13 mouse cellular contexts compared by ENCODE assay signal in the genomic region with DNA sequence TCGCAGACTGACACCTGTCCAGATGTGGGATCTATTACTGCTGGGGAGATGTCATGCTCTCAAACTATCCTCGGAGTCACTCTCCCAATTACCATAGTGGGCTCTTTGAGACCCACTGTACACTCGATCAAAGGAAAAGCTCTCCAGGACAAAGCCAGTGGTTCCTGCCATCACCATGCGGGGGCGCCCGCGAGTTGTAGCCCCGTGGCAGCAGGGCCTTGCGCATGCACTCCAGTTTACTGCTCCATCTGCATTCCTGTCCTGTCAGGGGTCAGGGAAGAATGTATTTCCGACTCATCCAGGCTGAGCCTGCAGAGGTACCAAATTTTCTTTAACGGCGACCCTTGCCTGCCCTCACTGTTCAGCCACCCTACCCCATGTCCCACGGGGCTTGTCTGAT. TPM values are rescaled to one million over a fixed set of nuclear protein-coding genes. Genes with fewer than 3 reads are reported as not detected.
A peak's percentile ranks its signal among the peaks of the same experiment; 100 is the strongest.
DNase-seq lines count a peak whose midpoint lies in the region; TF ChIP-seq lines count a peak whose summit lies in the region.
"Had no signal": no experiment of that assay in that cellular context is flagged by ENCODE, and none has a peak within 500 bp of the region (broad histone marks: within the 10 kb centered on the region; RNA-seq: fewer than 3 reads in every experiment).

No protein-coding gene starts in this region.

- no peak overlapping the region for H3K27ac ChIP-seq in layer of hippocampus, adult 2 months
- no peak overlapping the region for H3K27ac ChIP-seq in bone marrow, adult 2 months (ENCODE audit: control insufficient read depth, insufficient read depth, low read depth, low read length, poor library complexity)
- H3K27ac ChIP-seq: embryonic facial prominence, embryonic 12.5 days; neural tube, embryonic 12.5 days had no signal

- no peak overlapping the region for H3K4me3 ChIP-seq in layer of hippocampus, adult 2 months
- H3K4me3 ChIP-seq in bone marrow, adult 2 months (replicated peaks; ENCODE audit: control insufficient read depth, low read depth, low read length): no peak overlapping the region
- H3K4me3 ChIP-seq: embryonic facial prominence, embryonic 12.5 days; neural tube, embryonic 12.5 days had no signal

- TF ChIP-seq CTCF in layer of hippocampus, adult 2 months (conservative IDR thresholded peaks at IDR 0.05): peak; percentile 60
- peak; percentile 30; the same call in 1 of the 2 replicates for TF ChIP-seq CTCF in bone marrow, adult 2 months (IDR thresholded peaks at IDR 0.05; ENCODE audit: control insufficient read depth, insufficient read depth, low read length)

- TF ChIP-seq POLR2A in bone marrow, adult 2 months (IDR thresholded peaks at IDR 0.05; ENCODE audit: borderline replicate concordance, control insufficient read depth, low read depth, low read length): no peak

- WGBS in bone marrow, adult 2 months: 68% methylated on average over 13 of the region's 13 CpGs

- DNase-seq in adrenal gland, adult (ENCODE audit: inconsistent age in 2 of 2, low spot score in 1 of 2): peak; percentile 21 to 60
- no peak for DNase-seq in adrenal gland, postnatal 4 days (ENCODE audit: low spot score in 2 of 2)
- DNase-seq in layer of hippocampus, adult 2 months (ENCODE audit: low spot score in 2 of 2): no peak
- no peak for DNase-seq in layer of hippocampus, adult 9-11 months
- DNase-seq in 3T3-L1 (ENCODE audit: low read depth, low spot score): peak; percentile 18
- DNase-seq in neural tube, embryonic 10.5 days (ENCODE audit: extremely low spot score, low spot score): no peak
- no peak for DNase-seq in cerebellum, postnatal 4 days (ENCODE audit: low spot score in 2 of 2)

- H3K4me1 ChIP-seq in bone marrow, adult 2 months (ENCODE audit: control insufficient read depth, insufficient read depth, low read length): no peaks in the 10 kb centered on the region
- H3K4me1 ChIP-seq: embryonic facial prominence, embryonic 12.5 days; neural tube, embryonic 12.5 days had no signal

RNA-seq across cellular contexts. Expression of gene Upk3b, which starts 6.6 kb away (rescaled TPM):
- 10 to 100 TPM; 14.2 to 15.0 TPM for total RNA-seq in adrenal gland, postnatal 4 days (2021)
- not detected for total RNA-seq in layer of hippocampus, adult 2 months (2021)
- polyA plus RNA-seq in bone marrow, adult 2 months (2011; ENCODE audit: insufficient read depth, insufficient read length, low replicate concordance, missing spikeins): not detected in 2 replicates
- total RNA-seq: left cerebral cortex, postnatal 25 days had no signal
- polyA plus RNA-seq: frontal cortex, adult 2 months had no signal

RNA-seq across cellular contexts. Expression of gene Upk3bl, which starts 9.4 kb away (rescaled TPM):
- total RNA-seq in adrenal gland, postnatal 4 days (2021): under 1 TPM in 1 of 2 experiments, not detected in 1; 0.78 TPM
- not detected for total RNA-seq in layer of hippocampus, adult 2 months (2021)
- not detected in 2 replicates for polyA plus RNA-seq in bone marrow, adult 2 months (2011; ENCODE audit: insufficient read depth, insufficient read length, low replicate concordance, missing spikeins)
- total RNA-seq: heart, postnatal 14 days; left cerebral cortex, postnatal 25 days had no signal

RNA-seq across cellular contexts. Expression of gene Rasa4, which starts 38.9 kb away (rescaled TPM):
- total RNA-seq in adrenal gland, postnatal 4 days (2021): 10 to 100 TPM; 15.2 to 19.6 TPM
- total RNA-seq in layer of hippocampus, adult 2 months (2021): 1 to 10 TPM; 2.9 to 4.2 TPM
- 16.7 and 31.3 TPM in 2 replicates for polyA plus RNA-seq in bone marrow, adult 2 months (2011; ENCODE audit: insufficient read depth, insufficient read length, low replicate concordance, missing spikeins)

RNA-seq across cellular contexts. Expression of gene Dtx2, which starts 50.3 kb away (rescaled TPM):
- 10 to 100 TPM; 18.6 to 19.0 TPM for total RNA-seq in adrenal gland, postnatal 4 days (2021)
- total RNA-seq in layer of hippocampus, adult 2 months (2021): 1 to 10 TPM; 8.0 to 8.3 TPM
- polyA plus RNA-seq in bone marrow, adult 2 months (2011; ENCODE audit: insufficient read depth, insufficient read length, low replicate concordance, missing spikeins): 6.9 and 9.3 TPM in 2 replicates

Comparison
In these comparisons a context has a peak if more than half of its experiments do, and no peak if none do; other contexts are left out.
1. DNase-seq: peak in adrenal gland, adult (2 of 2) and 3T3-L1 (single experiment); none in adrenal gland, postnatal 4 days (0 of 2), layer of hippocampus, adult 2 months (0 of 2), layer of hippocampus, adult 9-11 months (single experiment), neural tube, embryonic 10.5 days (single experiment) and cerebellum, postnatal 4 days (0 of 2).
2. RNA of gene Upk3b, which starts 6.6 kb away (total RNA-seq): 14.2 to 15.0 TPM in adrenal gland, postnatal 4 days; not detected in layer of hippocampus, adult 2 months; every median in the first group is over 10 times any median in the second.